Mouse (Mus musculus): ENCODE results near the gene 1700084M14Rik. TPM values are rescaled to one million over a fixed set of nuclear protein-coding genes. Genes with fewer than 3 reads are reported as not detected.
"Not testable (repeated sequence)": the region's sequence is repeated elsewhere in the genome, so short reads cannot be mapped to it uniquely, and the experiment has no call there.

The 1700084M14Rik gene
- total RNA-seq (2014; rRNA removed) (not detected in 2 replicates), polyA plus RNA-seq (2012; rRNA removed) (not detected in 2 replicates)

DNA sequence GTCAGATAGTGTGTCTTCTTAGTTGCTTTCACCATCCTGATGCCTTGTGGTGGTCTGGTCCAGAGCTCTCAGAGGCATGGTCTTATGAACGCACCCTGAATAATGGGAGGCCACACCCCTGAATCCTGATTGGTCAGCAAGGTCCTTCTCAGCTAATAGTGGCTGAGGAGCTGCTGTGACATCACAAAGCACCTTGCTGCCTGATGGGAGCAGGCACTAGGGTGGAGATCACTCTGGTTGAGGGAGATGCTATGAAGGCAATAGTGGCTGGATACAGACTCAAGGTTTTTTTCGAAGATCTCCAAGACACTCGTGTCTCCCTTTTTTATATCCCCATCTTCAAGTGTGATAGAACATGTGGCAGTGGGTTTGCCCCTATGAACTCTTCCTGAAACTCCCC lies at the start of gene 1700084M14Rik:
Gene 1700084M14Rik, minus strand, starts transcription at position 101 of the 400 bp plus-strand sequence.
- not testable (repeated sequence) for H3K79me2 ChIP-seq (ENCODE audit: control insufficient read depth, insufficient read depth, low read length); H3K27me3 ChIP-seq (ENCODE audit: control insufficient read depth, insufficient read depth, low read length); H3K4me1 ChIP-seq (ENCODE audit: control insufficient read depth, insufficient read depth, low read length); H3K36me3 ChIP-seq (ENCODE audit: control insufficient read depth, insufficient read depth, low read length); DNase-seq (ENCODE audit: extremely low read depth, low read depth, low spot score); H3K27ac ChIP-seq (replicated peaks; ENCODE audit: insufficient read depth, low read depth, low read length); H3K4me3 ChIP-seq (ENCODE audit: insufficient read depth, low read depth, low read length); H3K9ac ChIP-seq (ENCODE audit: low read depth, low read length)
- 80% methylated on average over 3 of the region's 3 CpGs for WGBS

Other genes with a start within 250 kb of the 1700084M14Rik start
- not detected in 2 replicates for gene Mageb2, start 244.2 kb downstream of the 1700084M14Rik start, total RNA-seq (2014; rRNA removed)
- not detected in 2 replicates for gene Mageb2, start 244.2 kb downstream of the 1700084M14Rik start, polyA plus RNA-seq (2012; rRNA removed)
- gene Gm5072, start 183.4 kb downstream of the 1700084M14Rik start, total RNA-seq (2014; rRNA removed): not detected in 2 replicates
- not detected in 2 replicates for gene Gm5072, start 183.4 kb downstream of the 1700084M14Rik start, polyA plus RNA-seq (2012; rRNA removed)
- gene Gm8914, start 95.8 kb downstream of the 1700084M14Rik start, total RNA-seq (2014; rRNA removed): not detected in 2 replicates
- gene Gm8914, start 95.8 kb downstream of the 1700084M14Rik start, polyA plus RNA-seq (2012; rRNA removed): not detected in 2 replicates
- gene Gm14781, start 56.3 kb upstream of the 1700084M14Rik start, total RNA-seq (2014; rRNA removed): not detected in 2 replicates
- not detected in 2 replicates for gene Gm14781, start 56.3 kb upstream of the 1700084M14Rik start, polyA plus RNA-seq (2012; rRNA removed)
- not detected in 2 replicates for gene Mageb5, start 207.1 kb upstream of the 1700084M14Rik start, total RNA-seq (2014; rRNA removed)
- gene Mageb5, start 207.1 kb upstream of the 1700084M14Rik start, polyA plus RNA-seq (2012; rRNA removed): not detected in 2 replicates

All from liver, adult 2 months (tissue).